Mouse (Mus musculus): ENCODE data around the gene Baiap2. TPM values are rescaled to one million over a fixed set of nuclear protein-coding genes. Genes with fewer than 3 reads are reported as not detected.

Gene Baiap2
- total and polyA plus RNA-seq, 3 experiments: 3.4 to 6.7 (median 6.1) TPM

DNA sequence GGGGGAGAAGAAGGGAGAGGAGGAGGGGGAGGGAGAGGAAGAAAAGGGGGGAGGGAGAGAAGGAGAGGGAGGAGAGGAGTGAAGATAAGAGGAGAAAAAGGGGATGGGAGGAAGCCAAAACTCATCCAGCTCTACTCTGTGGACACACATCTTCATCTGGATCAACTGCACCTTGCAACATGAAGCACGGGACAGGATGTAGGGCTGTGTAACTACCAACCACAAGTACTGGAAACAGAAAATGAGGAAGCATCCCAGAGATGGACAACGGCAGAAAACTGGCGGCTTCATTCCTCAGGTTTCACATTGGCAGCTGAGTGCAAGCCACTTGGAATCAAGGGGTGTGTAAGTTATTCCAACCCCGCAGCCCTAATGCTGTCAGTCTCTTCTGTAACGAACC, 92.2 kb downstream of the Baiap2 start:
- H3K4me3 ChIP-seq (replicated peaks in 1 of 3; ENCODE audit: low read depth in 2 of 3, low read length in 2 of 3, poor library complexity in 1 of 3): no peak overlapping the region
- H3K4me2 ChIP-seq (ENCODE audit: insufficient read depth, low read depth, poor library complexity, severe bottlenecking): no peak overlapping the region
- no peak for DNase-seq (ENCODE audit: extremely low read depth)
- TF ChIP-seq POLR2AphosphoS2 (IDR thresholded peaks at IDR 0.05; ENCODE audit: low read depth, low read length) (no peak), NRF1 (IDR thresholded peaks at IDR 0.05; ENCODE audit: low read depth, low read length) (no peak), USF1 (IDR thresholded peaks at IDR 0.05; ENCODE audit: low read depth, low read length) (no peak)
- in situ Hi-C loops (cut with MboI; ENCODE audit: low pct_ligation_motif_present, low pct_unique_long_range_greater_than_20kb, low sequenced_read_pairs) (no loop called here), dilution Hi-C loops (cut with MboI; ENCODE audit: extremely low pct_ligation_motif_present, extremely low pct_unique_long_range_greater_than_20kb, low sequenced_read_pairs) (no loop called here)
- no peaks in the 10 kb centered on the region for H3K79me2 ChIP-seq (replicated peaks; ENCODE audit: control insufficient read depth, extremely low read depth, insufficient read depth, poor library complexity, severe bottlenecking)
- H3K27ac ChIP-seq (ENCODE audit: insufficient read depth, low read depth): no peak overlapping the region
- H3K36me3 ChIP-seq (replicated peaks in 1 of 2; ENCODE audit: control insufficient read depth in 1 of 2, insufficient read depth in 1 of 2, low read length in 1 of 2): no peaks in the 10 kb centered on the region
- H3K9ac ChIP-seq (ENCODE audit: insufficient read depth, low read depth): no peak overlapping the region
- peaks cover 8% of the 10 kb centered on the region for H3K9me3 ChIP-seq (replicated peaks; ENCODE audit: low read length)
- peaks cover 63% of the 10 kb centered on the region for H3K27me3 ChIP-seq (replicated peaks)
- H3K4me1 ChIP-seq (ENCODE audit: control insufficient read depth in 1 of 2, insufficient read depth in 2 of 2): no peaks in the 10 kb centered on the region

- in situ Hi-C loops (cut with MboI; ENCODE audit: low pct_ligation_motif_present, low pct_unique_long_range_greater_than_20kb, low sequenced_read_pairs): no loop called here
- H3K79me2 ChIP-seq (replicated peaks; ENCODE audit: control insufficient read depth, extremely low read depth, insufficient read depth, poor library complexity, severe bottlenecking): no peaks in the 10 kb centered on the region
- peaks cover 8% of the 10 kb centered on the region for H3K9me3 ChIP-seq (replicated peaks; ENCODE audit: low read length)
- no peaks in the 10 kb centered on the region for H3K36me3 ChIP-seq (replicated peaks in 1 of 2; ENCODE audit: control insufficient read depth in 1 of 2, insufficient read depth in 1 of 2, low read length in 1 of 2)
- no peak overlapping the region for H3K9ac ChIP-seq (ENCODE audit: insufficient read depth, low read depth)
- no peak overlapping the region for H3K4me2 ChIP-seq (ENCODE audit: insufficient read depth, low read depth, poor library complexity, severe bottlenecking)
- DNase-seq (ENCODE audit: extremely low read depth): no peak
- peaks cover 50% of the 10 kb centered on the region for H3K27me3 ChIP-seq (replicated peaks)
- H3K27ac ChIP-seq (ENCODE audit: insufficient read depth, low read depth): no peak overlapping the region
- TF ChIP-seq CTCF (conservative IDR thresholded peaks at IDR 0.05 in 1 of 2, IDR thresholded peaks at IDR 0.05 in 1 of 2; ENCODE audit: low read depth in 2 of 2, low read length in 2 of 2) (no peak), SMC3 (IDR thresholded peaks at IDR 0.05; ENCODE audit: low read depth, low read length) (no peak), ZMIZ1 (IDR thresholded peaks at IDR 0.05; ENCODE audit: low read depth, low read length) (no peak), NRF1 (IDR thresholded peaks at IDR 0.05; ENCODE audit: low read depth, low read length) (no peak), EP300 (IDR thresholded peaks at IDR 0.05; ENCODE audit: low read length) (no peak), MEF2A (IDR thresholded peaks at IDR 0.05; ENCODE audit: borderline replicate concordance, low read depth, low read length) (no peak), ZC3H11A (IDR thresholded peaks at IDR 0.05; ENCODE audit: low read depth, low read length) (no peak), ZKSCAN1 (IDR thresholded peaks at IDR 0.05; ENCODE audit: borderline replicate concordance, low read depth, low read length) (no peak), UBTF (IDR thresholded peaks at IDR 0.05; ENCODE audit: low read depth, low read length) (no peak), RAD21 (IDR thresholded peaks at IDR 0.05; ENCODE audit: low read depth, low read length) (no peak), IRF4 (IDR thresholded peaks at IDR 0.05; ENCODE audit: low read depth, low read length) (no peak), BHLHE40 (IDR thresholded peaks at IDR 0.05; ENCODE audit: low read depth, low read length) (no peak), MAFK (IDR thresholded peaks at IDR 0.05; ENCODE audit: insufficient replicate concordance, low read length) (no peak), ETS1 (conservative IDR thresholded peaks at IDR 0.05; ENCODE audit: low read depth, low read length) (no peak), POLR2A (IDR thresholded peaks at IDR 0.05; ENCODE audit: low read depth, low read length) (no peak), E2F4 (IDR thresholded peaks at IDR 0.05; ENCODE audit: insufficient replicate concordance, low read depth, low read length) (no peak), JUN (IDR thresholded peaks at IDR 0.05; ENCODE audit: insufficient read depth, low read depth, low read length) (no peak)
- dilution Hi-C loops (cut with MboI; ENCODE audit: extremely low pct_ligation_motif_present, extremely low pct_unique_long_range_greater_than_20kb, low sequenced_read_pairs): no loop called here
- H3K4me1 ChIP-seq (ENCODE audit: control insufficient read depth in 1 of 2, insufficient read depth in 2 of 2): peaks cover 3 to 19% of the 10 kb centered on the region in 2 experiments; a peak in 2 of 4 replicates
- H3K4me3 ChIP-seq (replicated peaks in 1 of 3; ENCODE audit: low read depth in 2 of 3, low read length in 2 of 3, poor library complexity in 1 of 3): no peak overlapping the region
Measured at GRCm38 (mm10) chr11:120039581-120039980, 97.0 kb downstream of the Baiap2 start.

Data from CH12.LX (cell line).